17 mouse cellular contexts compared by ENCODE assay signal in genomic region chr10:116362645-116363044, GRCm38 (mm10).
DNase-seq lines count a peak whose midpoint lies in the region; ATAC-seq and TF ChIP-seq lines count a peak whose summit lies in the region.
"Had no signal": no experiment of that assay in that cellular context is flagged by ENCODE, and none has a peak within 500 bp of the region (broad histone marks: within the 10 kb centered on the region; RNA-seq: fewer than 3 reads in every experiment).

No protein-coding gene starts in this region.

- ATAC-seq in forebrain, embryonic 16.5 days: peak; percentile 27; the same call in 1 of the 2 replicates
- ATAC-seq in neural tube, embryonic 14.5 days (ENCODE audit: low read depth): peak; percentile 69
- no peak for ATAC-seq in CD4-positive, CD25-positive, alpha-beta regulatory T cell, adult 4 months

- H3K36me3 ChIP-seq in forebrain, embryonic 16.5 days (ENCODE audit: control insufficient read depth, insufficient read depth): no peaks in the 10 kb centered on the region
- no peaks in the 10 kb centered on the region for H3K36me3 ChIP-seq in neural tube, embryonic 14.5 days (ENCODE audit: control insufficient read depth, insufficient read depth, low read length)
- H3K36me3 ChIP-seq: embryonic facial prominence, embryonic 15.5 days; kidney, embryonic 15.5 days; midbrain, embryonic 12.5 days had no signal

- H3K9ac ChIP-seq in forebrain, embryonic 16.5 days (replicated peaks; ENCODE audit: low read depth, low read length): no peak overlapping the region
- no peak overlapping the region for H3K9ac ChIP-seq in neural tube, embryonic 14.5 days (replicated peaks; ENCODE audit: low read depth, low read length)
- H3K9ac ChIP-seq: embryonic facial prominence, embryonic 15.5 days; kidney, embryonic 15.5 days; midbrain, embryonic 12.5 days had no signal

- TF ChIP-seq CTCF in layer of hippocampus, adult 2 months (conservative IDR thresholded peaks at IDR 0.05): no peak
- no peak for TF ChIP-seq CTCF in left cerebral cortex, adult 2 months (IDR thresholded peaks at IDR 0.05)

- intact Hi-C loops in left cerebral cortex, adult 2 months (cut with DNase I): no loop called here

- H3K4me1 ChIP-seq in forebrain, embryonic 16.5 days (replicated peaks; ENCODE audit: control insufficient read depth, insufficient read depth, low read length): peaks cover 6% of the 10 kb centered on the region
- no peaks in the 10 kb centered on the region for H3K4me1 ChIP-seq in neural tube, embryonic 14.5 days (ENCODE audit: control insufficient read depth, insufficient read depth, low read length)
- H3K4me1 ChIP-seq: embryonic facial prominence, embryonic 15.5 days; midbrain, embryonic 12.5 days had no signal

- H3K27ac ChIP-seq in layer of hippocampus, adult 2 months: 0 out of 2 replicates have a peak overlapping the region, but pooled peaks have one; percentile 7
- H3K27ac ChIP-seq in forebrain, embryonic 16.5 days (ENCODE audit: low read length): peak overlapping the region; percentile 26; the same call in 1 of the 2 replicates
- no peak overlapping the region for H3K27ac ChIP-seq in neural tube, embryonic 14.5 days (ENCODE audit: low read depth, low read length)
- H3K27ac ChIP-seq in left cerebral cortex, adult 2 months: no peak overlapping the region
- H3K27ac ChIP-seq: embryonic facial prominence, embryonic 15.5 days; kidney, embryonic 15.5 days; midbrain, embryonic 12.5 days had no signal

- no peaks in the 10 kb centered on the region for H3K27me3 ChIP-seq in forebrain, embryonic 16.5 days (replicated peaks; ENCODE audit: control insufficient read depth, insufficient read depth, low read length)
- H3K27me3 ChIP-seq in neural tube, embryonic 14.5 days (ENCODE audit: control insufficient read depth, insufficient read depth, low read length): no peaks in the 10 kb centered on the region
- H3K27me3 ChIP-seq: CH12.LX; embryonic facial prominence, embryonic 15.5 days; kidney, embryonic 15.5 days; midbrain, embryonic 12.5 days had no signal

- H3K9me3 ChIP-seq in forebrain, embryonic 16.5 days (ENCODE audit: control insufficient read depth, low read length): no peaks in the 10 kb centered on the region
- H3K9me3 ChIP-seq in neural tube, embryonic 14.5 days (ENCODE audit: control insufficient read depth, low read length): no peaks in the 10 kb centered on the region
- H3K9me3 ChIP-seq: embryonic facial prominence, embryonic 15.5 days; kidney, embryonic 15.5 days; midbrain, embryonic 12.5 days had no signal

- no peak overlapping the region for H3K4me2 ChIP-seq in forebrain, embryonic 16.5 days (ENCODE audit: low read length)
- no peak overlapping the region for H3K4me2 ChIP-seq in neural tube, embryonic 14.5 days (ENCODE audit: low read depth, low read length)
- H3K4me2 ChIP-seq: embryonic facial prominence, embryonic 15.5 days; kidney, embryonic 15.5 days; midbrain, embryonic 12.5 days had no signal

- WGBS in forebrain, embryonic 16.5 days: 56% methylated on average over 8 of the region's 8 CpGs
- WGBS in neural tube, embryonic 14.5 days: 46% methylated on average over 8 of the region's 8 CpGs

- no peak overlapping the region for H3K4me3 ChIP-seq in layer of hippocampus, adult 2 months
- no peak overlapping the region for H3K4me3 ChIP-seq in forebrain, embryonic 16.5 days (replicated peaks; ENCODE audit: low read length)
- H3K4me3 ChIP-seq in neural tube, embryonic 14.5 days (ENCODE audit: low read depth, low read length): no peak overlapping the region
- H3K4me3 ChIP-seq in left cerebral cortex, adult 2 months: no peak overlapping the region
- H3K4me3 ChIP-seq: embryonic facial prominence, embryonic 15.5 days; kidney, embryonic 15.5 days; midbrain, embryonic 12.5 days had no signal

- DNase-seq in cerebellum, adult 11-12 months: peak; percentile 28
- no peak for DNase-seq in cerebellum, adult 8-10 months
- no peak for DNase-seq in layer of hippocampus, adult 2 months (ENCODE audit: low spot score in 2 of 2)
- no peak for DNase-seq in layer of hippocampus, adult 9-10 months (ENCODE audit: low spot score)
- no peak for DNase-seq in left cerebral cortex, adult 2 months (ENCODE audit: extremely low spot score in 1 of 2, low spot score in 2 of 2)
- DNase-seq: embryo, embryonic 11 days; gastrocnemius, postnatal 14 days; lung, adult 18-20 months; lung, postnatal 4 days; thymus, postnatal 25 days had no signal

Comparison
In these comparisons a context has a peak if more than half of its experiments do, and no peak if none do; other contexts are left out.
1. H3K27ac ChIP-seq: peak in layer of hippocampus, adult 2 months (single experiment) and forebrain, embryonic 16.5 days (single experiment); none in neural tube, embryonic 14.5 days (single experiment) and left cerebral cortex, adult 2 months (single experiment).